Mouse (Mus musculus) kidney, adult 2 months (tissue): ENCODE results near the gene Trim13. TPM values are rescaled to one million over a fixed set of nuclear protein-coding genes. Genes with fewer than 3 reads are reported as not detected.
"Not testable (repeated sequence)": the region's sequence is repeated elsewhere in the genome, so short reads cannot be mapped to it uniquely, and the experiment has no call there.

Source experiments
- DNase-seq: peaks from one replicate; pipeline ENCODE4 v3.0.0; 2021
- H3K27ac ChIP-seq: fragments of 200-500 bp; 2 replicates; pipeline ENCODE4 v1.5.1; 2012; ENCODE audit warnings: low read depth, low read length, control low read depth, inconsistent platforms; ENCODE audit not compliant: insufficient read depth
- H3K27me3 ChIP-seq: fragments of 200-500 bp; replicated peaks from 2 replicates; pipeline ENCODE4 v1.6.1; 2012; ENCODE audit warnings: mild to moderate bottlenecking, moderate library complexity, low read length, inconsistent platforms; ENCODE audit not compliant: control insufficient read depth, insufficient read depth
- H3K36me3 ChIP-seq: fragments of 200-500 bp; 2 replicates; pipeline ENCODE4 v1.6.1; 2012; ENCODE audit warnings: mild to moderate bottlenecking, moderate library complexity, low read length, inconsistent platforms; ENCODE audit not compliant: control insufficient read depth, insufficient read depth
- H3K4me1 ChIP-seq: fragments of 200-500 bp; 2 replicates; pipeline ENCODE4 v1.6.1; 2011; ENCODE audit warnings: low read length; ENCODE audit not compliant: control insufficient read depth, insufficient read depth
- H3K4me3 ChIP-seq: fragments of 200-500 bp; 2 replicates; pipeline ENCODE4 v1.5.1; 2011; ENCODE audit warnings: mild to moderate bottlenecking, low read depth, low read length, control low read depth; ENCODE audit not compliant: insufficient read depth
- CTCF ChIP-seq: fragments of 200-500 bp; conservative IDR thresholded peaks from 2 replicates; pipeline ENCODE4 v1.5.1; 2011; ENCODE audit warnings: low read depth, mild to moderate bottlenecking, control low read depth, low read length, moderate library complexity, mixed read lengths; ENCODE audit not compliant: insufficient read depth, insufficient read length
- POLR2A ChIP-seq: fragments of 200-500 bp; IDR thresholded peaks from one replicate; pipeline ENCODE4 v1.6.1; 2011; ENCODE audit warnings: low read depth, low read length, control low read depth
- WGBS: fragments of 180-500 bp; shearing (Covaris S2); methylation state at CpG from one replicate; pipeline ENCODE4 v1.1.7; 2018; 5-methylcytosine and 5-hydroxymethylcytosine counted together
- polyA plus RNA-seq: library from polyadenylated mRNA; depleted of rRNA; stranded (reverse); fragments of >200 nt; gene quantifications from 2 replicates; pipeline ENCODE4 v1.2.3, GENCODE M21; 2012; rRNA removed

The Trim13 gene
- 5.0 and 5.3 TPM in 2 replicates for polyA plus RNA-seq

GRCm38 (mm10) chr14:61597968-61598367 is at the start of gene Trim13:
Trim13 (plus strand) TSS chr14:61598247.
- Histone ChIP-seq H3K27ac (no peak within 1 kb of the TSS), H3K4me3 (peak within 1 kb of the TSS; percentile 93), H3K4me1 (peaks cover 5% of the 10 kb centered on the region; the same call in 1 of the 2 replicates), H3K27me3 (no peaks in the 10 kb centered on the region), H3K36me3 (no peaks in the 10 kb centered on the region)
- DNase-seq: no peak
- 76% methylated on average over 5 of the region's 5 CpGs for WGBS
- TF ChIP-seq CTCF (no peak), POLR2A (no peak)

GRCm38 (mm10) chr14:61548614-61549013 is 49.4 kb upstream of the Trim13 start:
- peak; percentile 9 for DNase-seq
- H3K27me3 ChIP-seq: no peaks in the 10 kb centered on the region
- H3K27ac ChIP-seq: peak overlapping the region; percentile 11; the same call in 1 of the 2 replicates
- WGBS: 71% methylated on average over 1 of the region's 1 CpGs
- peaks cover 2% of the 10 kb centered on the region; the same call in 1 of the 2 replicates for H3K36me3 ChIP-seq
- H3K4me1 ChIP-seq: no peaks in the 10 kb centered on the region
- no peak overlapping the region for H3K4me3 ChIP-seq
- no peak for TF ChIP-seq POLR2A
- TF ChIP-seq CTCF: no peak

- Histone ChIP-seq H3K27me3 (no peaks in the 10 kb centered on the region), H3K4me3 (peak overlapping the region; percentile 94), H3K27ac (peak overlapping the region; percentile 75), H3K4me1 (no peaks in the 10 kb centered on the region), H3K36me3 (no peaks in the 10 kb centered on the region)
- TF ChIP-seq CTCF: no peak
- DNase-seq: no peak
- 3% methylated on average over 6 of the region's 6 CpGs for WGBS
These were observed 42.1 kb upstream of the Trim13 start for GRCm38 (mm10) chr14:61555931-61556288.

GRCm38 (mm10) chr14:61556289-61557147 is 41.5 kb upstream of the Trim13 start, which contains the start of gene Spryd7:
Spryd7 (minus strand) TSS chr14:61556886.
- Histone ChIP-seq H3K27me3 (no peaks in the 10 kb centered on the region), H3K4me1 (no peaks in the 10 kb centered on the region), H3K4me3 (peak within 1 kb of the TSS; percentile 94), H3K27ac (peak within 1 kb of the TSS; percentile 75), H3K36me3 (no peaks in the 10 kb centered on the region)
- DNase-seq: peak; percentile 99
- TF ChIP-seq CTCF: 0 out of 2 replicates have a peak, but pooled peaks have one; percentile 5
- peak; percentile 56 for TF ChIP-seq POLR2A
- under 1% methylated on average over 72 of the region's 72 CpGs for WGBS

GRCm38 (mm10) chr14:61558901-61559300 is 39.1 kb upstream of the Trim13 start:
- Histone ChIP-seq H3K27me3 (no peaks in the 10 kb centered on the region), H3K4me3 (no peak overlapping the region), H3K27ac (no peak overlapping the region), H3K36me3 (no peaks in the 10 kb centered on the region), H3K4me1 (no peaks in the 10 kb centered on the region)
- WGBS: 93% methylated on average over 6 of the region's 6 CpGs
- DNase-seq: peak; percentile 7
- TF ChIP-seq CTCF (no peak), POLR2A (no peak)

GRCm38 (mm10) chr14:61559856-61560255 is 38.2 kb upstream of the Trim13 start:
- TF ChIP-seq CTCF (no peak), POLR2A (no peak)
- H3K27ac ChIP-seq: no peak overlapping the region
- 31% methylated on average over 3 of the region's 3 CpGs for WGBS
- no peak overlapping the region for H3K4me3 ChIP-seq
- peak; percentile 70 for DNase-seq
- no peaks in the 10 kb centered on the region for H3K4me1 ChIP-seq
- no peaks in the 10 kb centered on the region for H3K27me3 ChIP-seq
- no peaks in the 10 kb centered on the region for H3K36me3 ChIP-seq

- H3K4me3 ChIP-seq, H3K27ac ChIP-seq, H3K27me3 ChIP-seq, DNase-seq, H3K36me3 ChIP-seq, H3K4me1 ChIP-seq: not testable (repeated sequence)
- WGBS: 95% methylated on average over 4 of the region's 4 CpGs
These were observed 31.8 kb upstream of the Trim13 start for GRCm38 (mm10) chr14:61566211-61566610.
